Mouse (Mus musculus) hindbrain, embryonic 16.5 days (tissue): ENCODE data around the gene Gnb2. TPM values are rescaled to one million over a fixed set of nuclear protein-coding genes. Genes with fewer than 3 reads are reported as not detected.

Experiments
- ATAC-seq: fragments of 200-750 bp; cut with Nextera tagmentation; 2 replicates; pipeline ENCODE4 v1.8.0; 2017; ENCODE audit warnings: moderate TSS enrichment, moderate library complexity
- H3K27ac ChIP-seq: fragments of 300-500 bp; sonication (generic); 2 replicates; pipeline ENCODE4 v1.5.1; 2014; ENCODE audit warnings: low read depth, mild to moderate bottlenecking, control low read depth, low read length, moderate library complexity
- H3K27me3 ChIP-seq: fragments of 300-500 bp; sonication (generic); replicated peaks from 2 replicates; pipeline ENCODE4 v1.6.1; 2014; ENCODE audit warnings: low read length; ENCODE audit not compliant: control insufficient read depth, insufficient read depth
- H3K36me3 ChIP-seq: fragments of 300-500 bp; sonication (generic); 2 replicates; pipeline ENCODE4 v1.6.1; 2014; ENCODE audit warnings: mild to moderate bottlenecking, low read length, moderate library complexity, mixed read lengths; ENCODE audit not compliant: control insufficient read depth, insufficient read depth
- H3K4me1 ChIP-seq: fragments of 300-500 bp; sonication (generic); 2 replicates; pipeline ENCODE4 v1.6.1; 2014; ENCODE audit warnings: low read depth, low read length; ENCODE audit not compliant: control insufficient read depth, insufficient read depth
- H3K4me2 ChIP-seq: fragments of 300-500 bp; sonication (generic); 2 replicates; pipeline ENCODE4 v1.6.1; 2014; ENCODE audit warnings: mild to moderate bottlenecking, low read length, control low read depth, moderate library complexity
- H3K4me3 ChIP-seq: fragments of 300-500 bp; sonication (generic); 2 replicates; pipeline ENCODE4 v1.5.1; 2014; ENCODE audit warnings: mild to moderate bottlenecking, low read length, control low read depth, moderate library complexity
- H3K9ac ChIP-seq: fragments of 300-500 bp; sonication (generic); 2 replicates; pipeline ENCODE4 v1.6.1; 2014; ENCODE audit warnings: low read depth, mild to moderate bottlenecking, control low read depth, low read length, moderate library complexity
- H3K9me3 ChIP-seq: fragments of 300-500 bp; sonication (generic); 2 replicates; pipeline ENCODE4 v1.6.1; 2014; ENCODE audit warnings: mild to moderate bottlenecking, low read length, moderate library complexity; ENCODE audit not compliant: control insufficient read depth
- WGBS: fragments of 180-500 bp; shearing (Covaris S2); extraction: QIAGEN DNeasy Blood & Tissue Kit; methylation state at CpG from one replicate; pipeline ENCODE4 v1.1.7; 2014; 5-methylcytosine and 5-hydroxymethylcytosine counted together
- polyA plus RNA-seq: library from polyadenylated mRNA; unstranded; fragments of >200 nt; fragmentation: Nextera tagmentation; extraction: Ambion mirVana; gene quantifications from 2 replicates; pipeline ENCODE4 v1.2.1, GENCODE M21; 2015

Gene Gnb2
- 519 and 521 TPM in 2 replicates for polyA plus RNA-seq

DNA sequence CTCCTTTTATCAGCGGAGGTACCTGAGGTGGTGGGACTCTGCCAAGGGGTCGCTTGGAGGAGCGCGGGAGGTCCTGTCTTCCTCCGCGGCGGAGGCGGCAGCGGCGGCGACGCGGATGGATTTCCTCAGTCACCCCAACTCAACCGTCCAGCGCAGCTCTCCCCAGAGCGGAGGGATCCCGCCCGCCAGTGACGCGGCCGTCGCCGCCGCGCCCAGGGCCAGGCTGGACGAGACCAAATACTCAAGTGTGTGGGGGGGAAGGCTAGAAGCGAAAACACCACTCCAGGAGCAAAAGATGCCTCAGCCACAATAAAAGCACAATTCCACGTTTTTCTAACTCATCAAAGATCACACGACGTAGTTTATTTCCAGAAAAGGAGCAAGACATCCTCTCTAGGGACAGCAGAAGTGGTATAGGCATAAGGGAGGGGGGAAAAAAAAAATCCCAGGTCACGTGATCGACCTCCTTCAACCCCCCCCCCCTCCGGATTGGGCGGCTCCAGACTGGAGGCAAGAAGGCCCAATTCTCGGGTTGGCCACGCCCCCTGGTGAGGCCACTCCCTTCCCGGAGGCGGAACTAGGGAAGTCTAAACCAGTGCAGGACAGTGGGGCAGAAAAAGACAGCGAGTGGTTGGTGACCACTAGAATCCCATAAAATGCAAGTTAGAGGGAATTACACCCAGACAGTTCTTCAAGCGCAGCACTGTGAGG, at the start of gene Gnb2, which contains the start of gene Epo:
Gene Gnb2, minus strand, starts transcription at position 394 of the 711 bp plus-strand sequence.
Gene Epo, minus strand, starts transcription at position 126 of the 711 bp plus-strand sequence.
- peak within 1 kb of the TSS; percentile 98 for H3K9ac ChIP-seq
- peaks cover 10% of the 10 kb centered on the region for H3K36me3 ChIP-seq
- H3K4me3 ChIP-seq: peak within 1 kb of the TSS; percentile 94
- no peaks in the 10 kb centered on the region for H3K27me3 ChIP-seq
- no peaks in the 10 kb centered on the region for H3K9me3 ChIP-seq
- ATAC-seq: peak; percentile 74
- H3K4me2 ChIP-seq: peak within 1 kb of the TSS; percentile 69
- WGBS: 0% methylated on average over 24 of the region's 40 CpGs
- peak within 1 kb of the TSS; percentile 97 for H3K27ac ChIP-seq
- H3K4me1 ChIP-seq: peaks cover 22% of the 10 kb centered on the region

DNA sequence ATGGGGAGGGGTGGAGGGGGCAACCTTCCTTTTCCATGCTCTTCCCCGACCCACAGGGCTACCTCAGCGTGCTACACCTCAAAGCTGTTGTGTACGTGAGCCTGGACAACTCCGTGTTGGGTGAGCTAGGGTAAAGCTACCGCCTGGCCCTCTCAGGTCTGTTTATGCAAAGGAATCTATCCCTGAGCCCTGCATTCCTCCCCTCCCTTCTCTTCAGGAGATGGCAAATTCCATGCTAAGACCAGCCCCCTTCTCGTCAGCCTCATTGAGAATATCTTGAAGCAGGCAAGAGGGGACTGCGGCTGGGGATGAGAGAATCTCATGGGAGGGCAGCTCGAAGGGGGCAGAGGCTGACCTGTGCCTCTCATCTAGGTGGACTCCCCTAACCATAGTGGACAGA, 49.4 kb upstream of the Gnb2 start:
- peak overlapping the region; percentile 67 for H3K9ac ChIP-seq
- H3K36me3 ChIP-seq: no peaks in the 10 kb centered on the region
- H3K4me2 ChIP-seq: peak overlapping the region; percentile 52
- no peak for ATAC-seq
- H3K27ac ChIP-seq: no peak overlapping the region; the same call in 1 of the 2 replicates
- WGBS: 42% methylated on average over 8 of the region's 8 CpGs
- no peaks in the 10 kb centered on the region; the same call in 1 of the 2 replicates for H3K27me3 ChIP-seq
- no peaks in the 10 kb centered on the region for H3K9me3 ChIP-seq
- H3K4me3 ChIP-seq: peak overlapping the region; percentile 32
- peaks cover 5% of the 10 kb centered on the region; the same call in 1 of the 2 replicates for H3K4me1 ChIP-seq

DNA sequence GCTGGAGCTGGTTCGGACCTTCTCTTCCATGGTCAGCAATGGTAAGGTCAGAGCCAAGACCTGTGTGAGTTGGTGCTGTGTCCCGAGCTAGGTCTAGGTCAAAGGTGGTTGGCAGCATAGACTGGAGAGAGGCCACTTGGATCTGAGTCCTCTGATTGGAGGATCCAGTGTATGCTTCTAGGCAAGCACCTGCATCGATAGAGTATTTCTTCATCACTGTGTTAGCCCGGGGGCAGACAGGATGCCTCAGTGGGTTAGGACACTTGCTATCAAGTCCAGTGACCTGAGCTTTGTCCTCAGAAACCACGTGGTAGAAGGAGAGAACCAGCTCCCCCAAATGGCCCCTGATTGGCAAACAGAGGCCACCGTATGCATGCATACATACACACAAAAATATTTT, 46.9 kb upstream of the Gnb2 start:
- Histone ChIP-seq H3K9ac (no peak overlapping the region), H3K4me2 (no peak overlapping the region), H3K27me3 (no peaks in the 10 kb centered on the region; the same call in 1 of the 2 replicates), H3K27ac (no peak overlapping the region), H3K4me1 (peaks cover 5% of the 10 kb centered on the region; the same call in 1 of the 2 replicates), H3K36me3 (no peaks in the 10 kb centered on the region), H3K4me3 (no peak overlapping the region), H3K9me3 (no peaks in the 10 kb centered on the region)
- ATAC-seq: no peak
- 72% methylated on average over 6 of the region's 6 CpGs for WGBS

DNA sequence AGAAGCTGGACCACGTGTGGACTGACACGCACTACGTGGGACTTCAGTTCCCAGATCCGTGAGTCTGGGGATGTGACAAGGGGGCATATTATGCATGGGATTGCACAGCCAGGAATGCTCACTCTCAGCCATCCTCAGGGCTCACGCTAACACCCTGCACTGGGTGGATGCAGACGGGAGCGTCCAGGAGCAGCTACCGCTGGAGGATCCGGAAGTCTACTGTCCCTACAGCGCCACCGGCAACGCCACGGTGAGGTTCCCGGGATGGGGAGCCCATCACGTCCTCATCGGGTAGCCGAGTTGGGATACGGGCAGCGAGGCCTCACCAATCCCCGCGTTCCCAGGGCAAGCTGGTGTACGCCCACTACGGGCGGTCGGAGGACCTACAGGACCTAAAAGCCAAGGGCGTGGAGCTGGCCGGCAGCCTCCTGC, 41.2 kb upstream of the Gnb2 start:
- peak; percentile 58; the same call in 1 of the 2 replicates for ATAC-seq
- H3K9ac ChIP-seq: peak overlapping the region; percentile 58
- no peaks in the 10 kb centered on the region for H3K27me3 ChIP-seq
- H3K4me1 ChIP-seq: 0 out of 2 replicates have a peak, but pooled peaks cover 2% of the 10 kb centered on the region
- peak overlapping the region; percentile 18 for H3K4me3 ChIP-seq
- 7% methylated on average over 27 of the region's 27 CpGs for WGBS
- H3K9me3 ChIP-seq: no peaks in the 10 kb centered on the region
- peak overlapping the region; percentile 52 for H3K4me2 ChIP-seq
- H3K27ac ChIP-seq: no peak overlapping the region
- H3K36me3 ChIP-seq: no peaks in the 10 kb centered on the region

DNA sequence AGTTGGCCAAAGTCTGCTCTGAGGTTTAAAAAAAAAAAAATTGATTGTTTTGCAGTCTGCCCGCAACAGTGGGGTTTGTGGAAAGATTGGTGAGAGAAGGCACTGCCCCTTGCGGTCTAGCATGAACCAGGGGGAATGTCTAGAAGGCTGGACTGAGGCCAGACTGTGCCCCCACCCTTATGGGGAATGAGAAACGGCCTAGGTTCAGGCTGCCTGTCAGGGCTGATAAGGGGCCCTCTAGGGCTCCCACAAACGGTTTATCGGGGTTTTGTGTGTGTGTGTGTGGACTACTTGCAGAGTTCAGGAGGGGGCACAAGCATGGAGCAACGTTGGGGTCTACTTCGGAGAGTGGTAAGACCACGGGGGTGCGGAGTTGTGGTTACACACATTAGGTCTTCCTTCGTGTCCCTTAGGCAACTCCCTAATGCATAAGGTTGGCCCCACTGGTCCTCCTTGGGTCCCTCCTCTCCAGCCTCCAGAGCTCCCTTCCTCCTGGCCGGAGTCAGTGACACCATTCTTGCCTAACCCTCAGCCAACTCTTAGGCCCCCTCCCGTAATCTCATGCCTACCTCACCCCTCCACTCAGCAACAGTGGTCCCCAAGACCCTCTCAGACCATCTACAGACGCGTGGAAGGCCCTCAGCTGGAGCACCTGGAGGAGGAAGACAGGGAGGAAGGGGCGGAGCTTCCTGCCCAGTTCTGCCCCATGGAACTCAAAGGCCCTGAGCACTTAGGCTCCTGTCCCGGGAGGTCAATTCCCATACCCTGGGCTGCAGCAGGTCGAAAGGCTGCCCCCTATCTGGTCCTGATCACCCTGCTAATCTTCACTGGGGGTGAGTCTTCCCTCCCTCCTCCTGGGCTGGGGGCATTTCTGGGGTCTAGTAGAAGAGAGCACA, 37.6 kb upstream of the Gnb2 start:
- H3K4me2 ChIP-seq: no peak overlapping the region
- no peak overlapping the region for H3K9ac ChIP-seq
- no peak for ATAC-seq
- H3K4me3 ChIP-seq: no peak overlapping the region
- peaks cover 9% of the 10 kb centered on the region; the same call in 1 of the 2 replicates for H3K36me3 ChIP-seq
- no peaks in the 10 kb centered on the region for H3K27me3 ChIP-seq
- H3K4me1 ChIP-seq: 0 out of 2 replicates have a peak, but pooled peaks cover 2% of the 10 kb centered on the region
- no peak overlapping the region for H3K27ac ChIP-seq
- no peaks in the 10 kb centered on the region for H3K9me3 ChIP-seq
- WGBS: 82% methylated on average over 17 of the region's 17 CpGs

DNA sequence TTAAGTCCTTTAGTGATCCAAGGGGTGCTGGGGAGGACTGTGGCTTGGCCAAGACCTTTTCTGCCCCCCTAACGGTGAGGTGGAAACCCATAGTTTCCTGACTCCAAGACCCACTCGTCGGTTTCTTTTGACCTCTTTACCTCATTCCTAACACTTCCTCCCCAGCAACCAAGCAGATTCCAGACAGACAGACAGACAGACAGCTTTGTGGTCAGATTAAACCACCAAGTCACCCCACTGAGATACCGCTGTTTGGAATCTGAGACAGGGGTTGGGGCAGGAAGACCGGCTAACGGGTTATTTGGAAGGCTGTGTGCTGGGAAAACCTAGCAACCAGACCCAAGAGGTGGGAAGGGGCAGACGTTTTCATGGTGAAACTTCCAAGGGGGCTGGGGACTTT, 36.9 kb upstream of the Gnb2 start:
- WGBS: 46% methylated on average over 7 of the region's 7 CpGs

DNA sequence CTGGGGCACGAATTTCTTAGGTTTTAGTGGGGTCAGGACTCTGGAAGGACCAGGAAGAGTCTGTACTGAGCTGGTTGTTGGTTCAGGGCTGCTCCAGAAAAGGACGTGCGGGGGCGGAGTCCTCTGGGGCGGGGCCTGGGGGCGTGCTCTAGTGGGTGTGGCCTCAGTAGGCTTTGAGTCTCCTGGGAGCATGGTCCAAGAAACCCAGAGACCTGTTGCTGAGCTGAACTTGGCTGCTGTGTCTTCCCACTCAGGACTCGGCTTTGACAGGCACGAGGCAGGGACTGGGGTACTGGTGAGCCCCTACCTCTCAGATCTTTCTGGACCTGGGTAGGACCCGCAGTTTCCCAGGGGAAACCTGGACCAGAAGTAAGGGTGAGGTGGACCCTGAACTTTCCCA, 36.4 kb upstream of the Gnb2 start, which contains the start of gene Tfr2:
Gene Tfr2, plus strand, starts transcription at position 176 of the 400 bp plus-strand sequence.
- H3K27ac ChIP-seq: no peak within 1 kb of the TSS
- no peaks in the 10 kb centered on the region for H3K27me3 ChIP-seq
- peaks cover 10% of the 10 kb centered on the region for H3K36me3 ChIP-seq
- ATAC-seq: no peak
- H3K4me1 ChIP-seq: peaks cover 4% of the 10 kb centered on the region; the same call in 1 of the 2 replicates
- 37% methylated on average over 9 of the region's 9 CpGs for WGBS
- H3K4me2 ChIP-seq: no peak within 1 kb of the TSS
- no peak within 1 kb of the TSS for H3K4me3 ChIP-seq
- H3K9me3 ChIP-seq: no peaks in the 10 kb centered on the region
- H3K9ac ChIP-seq: no peak within 1 kb of the TSS

More for the DNA sequence above, 36.9 kb upstream of the Gnb2 start:
- H3K9ac ChIP-seq: no peak overlapping the region
- no peaks in the 10 kb centered on the region for H3K27me3 ChIP-seq
- H3K4me2 ChIP-seq: no peak overlapping the region
- H3K4me1 ChIP-seq: peaks cover 4% of the 10 kb centered on the region; the same call in 1 of the 2 replicates
- H3K27ac ChIP-seq: no peak overlapping the region
- H3K36me3 ChIP-seq: peaks cover 9% of the 10 kb centered on the region; the same call in 1 of the 2 replicates
- no peak overlapping the region for H3K4me3 ChIP-seq
- no peaks in the 10 kb centered on the region for H3K9me3 ChIP-seq
- ATAC-seq: no peak

DNA sequence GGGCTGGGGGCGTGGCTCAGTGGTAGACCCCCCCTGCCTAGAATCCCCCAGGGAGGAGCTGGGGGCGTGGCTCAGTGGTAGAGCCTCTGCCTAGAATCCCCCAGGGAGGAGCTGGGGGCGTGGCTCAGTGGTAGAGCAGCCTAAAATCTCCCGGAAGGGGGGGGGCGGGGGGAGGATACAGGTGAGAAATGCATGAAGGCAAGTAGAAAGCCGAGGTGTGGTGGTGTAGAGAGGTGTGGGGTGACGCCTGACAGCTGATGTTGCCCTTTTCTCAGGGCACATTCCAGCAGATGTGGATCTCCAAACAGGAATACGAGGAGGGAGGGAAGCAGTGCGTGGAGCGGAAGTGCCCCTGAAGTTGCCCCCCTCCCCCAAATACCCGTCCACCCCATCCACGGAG, 35.7 kb upstream of the Gnb2 start:
- Histone ChIP-seq H3K4me1 (peaks cover 2% of the 10 kb centered on the region; the same call in 1 of the 2 replicates), H3K9me3 (no peaks in the 10 kb centered on the region), H3K4me2 (no peak overlapping the region), H3K9ac (no peak overlapping the region), H3K27me3 (no peaks in the 10 kb centered on the region), H3K27ac (no peak overlapping the region), H3K36me3 (peaks cover 13% of the 10 kb centered on the region), H3K4me3 (no peak overlapping the region)
- no peak for ATAC-seq
- whole genome bisulfite sequencing: 73% methylated on average over 12 of the region's 12 CpGs
